Mouse (Mus musculus) liver, embryonic 12.5 days (tissue): Measurements from ENCODE around the gene Olfr539. TPM values are rescaled to one million over a fixed set of nuclear protein-coding genes. Genes with fewer than 3 reads are reported as not detected.

Source experiments
- ATAC-seq: fragments of 200-750 bp; cut with Nextera tagmentation; 2 replicates; pipeline ENCODE4 v1.8.0; 2017; ENCODE audit warnings: moderate number of reproducible peaks, mild to moderate bottlenecking, moderate library complexity
- H3K27ac ChIP-seq: fragments of 300-500 bp; sonication (generic); 2 replicates; pipeline ENCODE4 v1.5.1; 2016; ENCODE audit warnings: mild to moderate bottlenecking
- H3K27me3 ChIP-seq: fragments of 300-500 bp; sonication (generic); replicated peaks from 2 replicates; pipeline ENCODE4 v1.6.1; 2016; ENCODE audit warnings: mild to moderate bottlenecking, moderate library complexity
- H3K36me3 ChIP-seq: fragments of 300-500 bp; sonication (generic); 2 replicates; pipeline ENCODE4 v1.6.1; 2016; ENCODE audit warnings: mild to moderate bottlenecking, moderate library complexity
- H3K4me1 ChIP-seq: fragments of 300-500 bp; sonication (generic); 2 replicates; pipeline ENCODE4 v1.6.1; 2016
- H3K4me2 ChIP-seq: fragments of 300-500 bp; sonication (generic); 2 replicates; pipeline ENCODE4 v1.6.1; 2016; ENCODE audit warnings: mild to moderate bottlenecking, moderate library complexity
- H3K4me3 ChIP-seq: fragments of 300-500 bp; sonication (generic); 2 replicates; pipeline ENCODE4 v1.5.1; 2016; ENCODE audit warnings: mild to moderate bottlenecking, moderate library complexity
- H3K9ac ChIP-seq: fragments of 300-500 bp; sonication (generic); 2 replicates; pipeline ENCODE4 v1.6.1; 2016; ENCODE audit warnings: mild to moderate bottlenecking, moderate library complexity
- H3K9me3 ChIP-seq: fragments of 300-500 bp; sonication (generic); replicated peaks from 2 replicates; pipeline ENCODE4 v1.6.1; 2016; ENCODE audit warnings: mild to moderate bottlenecking, moderate library complexity
- WGBS: fragments of 180-500 bp; shearing (Covaris S2); methylation state at CpG from one replicate; pipeline ENCODE4 v1.1.7; 2016; ENCODE audit not compliant: insufficient replicate concordance; 5-methylcytosine and 5-hydroxymethylcytosine counted together
- polyA plus RNA-seq: library from polyadenylated mRNA; unstranded; fragments of >200 nt; fragmentation: Nextera tagmentation; extraction: Ambion mirVana; gene quantifications from 2 replicates; pipeline ENCODE4 v1.2.1, GENCODE M21; 2016

Olfr539 gene
- polyA plus RNA-seq, 1 experiment from 2014 or later = not detected

GRCm38 (mm10) chr7:140721095-140721494, 61.4 kb downstream of the Olfr539 start:
- H3K36me3 ChIP-seq = no peaks in the 10 kb centered on the region

GRCm38 (mm10) chr7:140725558-140725957, 65.8 kb downstream of the Olfr539 start:
- ATAC-seq = no peak
- Histone ChIP-seq H3K9me3 (no peaks in the 10 kb centered on the region), H3K4me2 (no peak overlapping the region), H3K9ac (no peak overlapping the region), H3K36me3 (no peaks in the 10 kb centered on the region), H3K4me1 (no peaks in the 10 kb centered on the region), H3K27ac (no peak overlapping the region), H3K27me3 (no peaks in the 10 kb centered on the region), H3K4me3 (no peak overlapping the region)

More at GRCm38 (mm10) chr7:140721095-140721494, 61.4 kb downstream of the Olfr539 start:
- Histone ChIP-seq H3K9me3 (no peaks in the 10 kb centered on the region), H3K4me3 (no peak overlapping the region), H3K4me2 (no peak overlapping the region), H3K9ac (no peak overlapping the region), H3K4me1 (no peaks in the 10 kb centered on the region), H3K27ac (no peak overlapping the region), H3K27me3 (no peaks in the 10 kb centered on the region)
- 44% methylated on average over 6 of the region's 6 CpGs for WGBS
- ATAC-seq = no peak

Other genes starting within 250 kb of the Olfr539 start
- not detected in 2 replicates for gene Olfr532, start 238.3 kb upstream of the Olfr539 start, polyA plus RNA-seq
- not detected in 2 replicates for gene Olfr533, start 196.6 kb upstream of the Olfr539 start, polyA plus RNA-seq
- not detected in 2 replicates for gene Olfr535, start 175.7 kb upstream of the Olfr539 start, polyA plus RNA-seq
- not detected in 2 replicates for gene Olfr536, start 152.5 kb upstream of the Olfr539 start, polyA plus RNA-seq
- not detected in 2 replicates for gene Olfr538, start 92.0 kb upstream of the Olfr539 start, polyA plus RNA-seq
- not detected in 2 replicates for gene Olfr46, start 58.7 kb upstream of the Olfr539 start, polyA plus RNA-seq
- not detected in 2 replicates for gene Olfr61, start 31.0 kb upstream of the Olfr539 start, polyA plus RNA-seq
- gene Olfr53, start 13.5 kb upstream of the Olfr539 start, polyA plus RNA-seq = not detected in 2 replicates
- not detected in 2 replicates for gene Olfr45, start 22.0 kb downstream of the Olfr539 start, polyA plus RNA-seq
- gene Olfr541, start 37.3 kb downstream of the Olfr539 start, polyA plus RNA-seq = not detected in 2 replicates
- not detected in 2 replicates for gene Cyp2e1, start 103.8 kb downstream of the Olfr539 start, polyA plus RNA-seq
- 0.15 TPM in 1 of 2 replicates, not detected in the other for gene Syce1, start 127.9 kb downstream of the Olfr539 start, polyA plus RNA-seq
- 0.43 and 0.51 TPM in 2 replicates for gene Zfp941, start 162.2 kb downstream of the Olfr539 start, polyA plus RNA-seq
- gene Urah, start 175.1 kb downstream of the Olfr539 start, polyA plus RNA-seq = 4.5 and 4.6 TPM in 2 replicates
- gene Scgb1c1, start 185.6 kb downstream of the Olfr539 start, polyA plus RNA-seq = not detected in 2 replicates
- 0.07 TPM in 1 of 2 replicates, not detected in the other for gene Odf3, start 187.9 kb downstream of the Olfr539 start, polyA plus RNA-seq
- not detected in 2 replicates for gene Gm45785, start 196.4 kb downstream of the Olfr539 start, polyA plus RNA-seq
- 30.7 and 33.8 TPM in 2 replicates for gene Ric8a, start 197.0 kb downstream of the Olfr539 start, polyA plus RNA-seq
- gene Bet1l, start 197.6 kb downstream of the Olfr539 start, polyA plus RNA-seq = 17.4 and 18.0 TPM in 2 replicates
- 204 and 213 TPM in 2 replicates for gene Psmd13, start 222.0 kb downstream of the Olfr539 start, polyA plus RNA-seq
- gene Sirt3, start 222.4 kb downstream of the Olfr539 start, polyA plus RNA-seq = 16.0 and 18.1 TPM in 2 replicates
- gene Cox8b, start 240.5 kb downstream of the Olfr539 start, polyA plus RNA-seq = not detected in 2 replicates